Mouse (Mus musculus) retina, postnatal 7 days (tissue): ENCODE measurements around the gene Oprm1.
"Not testable (repeated sequence)": the region's sequence is repeated elsewhere in the genome, so short reads cannot be mapped to it uniquely, and the experiment has no call there.

Experiments used
- DNase-seq: peaks from one replicate; pipeline ENCODE4 v3.0.0-alpha.2; 2012; ENCODE audit warnings: low read depth, low spot score

Oprm1 gene

GRCm38 (mm10) chr10:6977843-6978242 lies 219.5 kb downstream of the Oprm1 start:
- no peak for DNase-seq

GRCm38 (mm10) chr10:6978733-6979132 lies 220.4 kb downstream of the Oprm1 start:
- no peak for DNase-seq

GRCm38 (mm10) chr10:6979216-6979615 lies 220.9 kb downstream of the Oprm1 start:
- DNase-seq, result no peak

GRCm38 (mm10) chr10:6979789-6980188 lies 221.5 kb downstream of the Oprm1 start:
- DNase-seq, result no peak

- no peak for DNase-seq
Observed at GRCm38 (mm10) chr10:6980236-6980635, 221.9 kb downstream of the Oprm1 start.

GRCm38 (mm10) chr10:6982751-6983151 lies 224.4 kb downstream of the Oprm1 start:
- no peak for DNase-seq

GRCm38 (mm10) chr10:6983431-6983830 lies 225.1 kb downstream of the Oprm1 start:
- DNase-seq, result no peak

- no peak for DNase-seq
Observed at GRCm38 (mm10) chr10:6986246-6986645, 227.9 kb downstream of the Oprm1 start.

GRCm38 (mm10) chr10:6987399-6988098 lies 229.2 kb downstream of the Oprm1 start:
- no peak for DNase-seq

- no peak for DNase-seq
Observed at GRCm38 (mm10) chr10:6988555-6988954, 230.2 kb downstream of the Oprm1 start.

- DNase-seq, result no peak
Observed at GRCm38 (mm10) chr10:6996895-6997294, 238.6 kb downstream of the Oprm1 start.

- no peak for DNase-seq
Observed at GRCm38 (mm10) chr10:6998576-6999250, 240.4 kb downstream of the Oprm1 start.

GRCm38 (mm10) chr10:6999355-6999754 lies 241.0 kb downstream of the Oprm1 start:
- no peak for DNase-seq

GRCm38 (mm10) chr10:7003898-7004297 lies 245.6 kb downstream of the Oprm1 start:
- not testable (repeated sequence) for DNase-seq

- no peak for DNase-seq
Observed at GRCm38 (mm10) chr10:7004980-7005538, 246.8 kb downstream of the Oprm1 start.

GRCm38 (mm10) chr10:7010543-7010942 lies 252.2 kb downstream of the Oprm1 start:
- no peak for DNase-seq

- no peak for DNase-seq
Observed at GRCm38 (mm10) chr10:7015199-7015598, 256.9 kb downstream of the Oprm1 start.

GRCm38 (mm10) chr10:7019781-7020386 lies 261.6 kb downstream of the Oprm1 start:
- DNase-seq, result no peak

- DNase-seq, result no peak
Observed at GRCm38 (mm10) chr10:7020551-7020950, 262.2 kb downstream of the Oprm1 start.

- no peak for DNase-seq
Observed at GRCm38 (mm10) chr10:7025028-7025427, 266.7 kb downstream of the Oprm1 start.

- DNase-seq, result no peak
Observed at GRCm38 (mm10) chr10:7033459-7033858, 275.2 kb downstream of the Oprm1 start.

GRCm38 (mm10) chr10:7035547-7035946 lies 277.2 kb downstream of the Oprm1 start:
- no peak for DNase-seq

- no peak for DNase-seq
Observed at GRCm38 (mm10) chr10:7037194-7037593, 278.9 kb downstream of the Oprm1 start.
